Comparison of ENCODE assay signal across 19 mouse cellular contexts in genomic region chr6:114993659-114994058, GRCm38 (mm10). TPM values are rescaled to one million over a fixed set of nuclear protein-coding genes. Genes with fewer than 3 reads are reported as not detected.
DNase-seq lines count a peak whose midpoint lies in the region; ATAC-seq and TF ChIP-seq lines count a peak whose summit lies in the region.
"Had no signal": no experiment of that assay in that cellular context is flagged by ENCODE, and none has a peak within 500 bp of the region (broad histone marks: within the 10 kb centered on the region; RNA-seq: fewer than 3 reads in every experiment).

No protein-coding gene starts in this region.

- no peak overlapping the region for H3K4me2 ChIP-seq in forebrain, embryonic 15.5 days (replicated peaks)
- H3K4me2 ChIP-seq: heart, embryonic 13.5 days; midbrain, embryonic 15.5 days had no signal

- H3K4me3 ChIP-seq in left cerebral cortex, adult 2 months = no peak overlapping the region
- no peak overlapping the region for H3K4me3 ChIP-seq in forebrain, embryonic 15.5 days
- H3K4me3 ChIP-seq: heart, embryonic 13.5 days; midbrain, embryonic 15.5 days had no signal

- peak overlapping the region; percentile 84 for H3K27ac ChIP-seq in left cerebral cortex, adult 2 months
- H3K27ac ChIP-seq in forebrain, embryonic 15.5 days (replicated peaks) = no peak overlapping the region
- H3K27ac ChIP-seq: heart, embryonic 13.5 days; midbrain, embryonic 15.5 days had no signal

- H3K9ac ChIP-seq in forebrain, embryonic 15.5 days (replicated peaks) = no peak overlapping the region
- H3K9ac ChIP-seq: heart, embryonic 13.5 days; midbrain, embryonic 15.5 days had no signal

- no peaks in the 10 kb centered on the region for H3K9me3 ChIP-seq in forebrain, embryonic 15.5 days
- H3K9me3 ChIP-seq: heart, embryonic 13.5 days; midbrain, embryonic 15.5 days had no signal

- intact Hi-C loops in left cerebral cortex, adult 2 months (cut with DNase I) = no loop called here

- H3K36me3 ChIP-seq in forebrain, embryonic 15.5 days = no peaks in the 10 kb centered on the region
- H3K36me3 ChIP-seq: heart, embryonic 13.5 days; midbrain, embryonic 15.5 days had no signal

- H3K4me1 ChIP-seq in forebrain, embryonic 15.5 days = no peaks in the 10 kb centered on the region; the same call in 1 of the 2 replicates
- H3K4me1 ChIP-seq: midbrain, embryonic 15.5 days had no signal

- ATAC-seq in frontal cortex, adult (ENCODE audit: low TSS enrichment) = peak; percentile 67
- ATAC-seq in forebrain, embryonic 15.5 days (replicated peaks) = no peak
- ATAC-seq: activated CD4-positive, CD25-positive, alpha-beta regulatory T cell, adult 4 months; midbrain, embryonic 15.5 days had no signal

- 74% methylated on average over 8 of the region's 8 CpGs for WGBS in forebrain, embryonic 15.5 days

- no peak for DNase-seq in frontal cortex, postnatal 25 days (ENCODE audit: low spot score in 2 of 2)
- peak; percentile 53 for DNase-seq in right cerebral cortex, adult 18-20 months
- no peak for DNase-seq in right cerebral cortex, postnatal 4 days
- DNase-seq in left cerebral cortex, adult 2 months (ENCODE audit: extremely low spot score in 1 of 2, low spot score in 2 of 2) = peak in 1 of 2 experiments; percentile 47
- DNase-seq in right cerebral cortex, postnatal 25 days = peak; percentile 53
- no peak for DNase-seq in heart, adult 11 months
- DNase-seq: adrenal gland, postnatal 36 days; cerebellum, postnatal 25 days; gastrocnemius, postnatal 25 days; kidney, adult 2 months; kidney, postnatal 36 days; liver; lung, adult 2 months; thymus, adult 18-20 months had no signal

- TF ChIP-seq CTCF in left cerebral cortex, adult 2 months (IDR thresholded peaks at IDR 0.05) = no peak

- H3K27me3 ChIP-seq in forebrain, embryonic 15.5 days = no peaks in the 10 kb centered on the region
- H3K27me3 ChIP-seq: heart, embryonic 13.5 days; midbrain, embryonic 15.5 days had no signal

RNA-seq across cellular contexts. Expression of gene Vgll4, which starts 23.9 kb away (rescaled TPM):
- 10 to 100 TPM; 61.4 to 63.8 TPM for total RNA-seq in left cerebral cortex, adult 2 months (2021)
- 83.1 and 88.6 TPM in 2 replicates for polyA plus RNA-seq in forebrain, embryonic 15.5 days (2015; fragmentation: Nextera tagmentation; extraction: Ambion mirVana)

RNA-seq across cellular contexts. Expression of gene Tamm41, which starts 44.0 kb away (rescaled TPM):
- total RNA-seq in left cerebral cortex, adult 2 months (2021) = 10 to 100 TPM; 19.7 to 20.0 TPM
- 61.2 and 68.0 TPM in 2 replicates for polyA plus RNA-seq in forebrain, embryonic 15.5 days (2015; fragmentation: Nextera tagmentation; extraction: Ambion mirVana)

Comparison
In these comparisons a context has a peak if more than half of its experiments do, and no peak if none do; other contexts are left out.
1. DNase-seq: peak in right cerebral cortex, adult 18-20 months (single experiment) and right cerebral cortex, postnatal 25 days (single experiment); none in frontal cortex, postnatal 25 days (0 of 2), right cerebral cortex, postnatal 4 days (single experiment) and heart, adult 11 months (single experiment).